Mouse (Mus musculus): Measurements from ENCODE around the gene Arhgef10l. TPM values are rescaled to one million over a fixed set of nuclear protein-coding genes. Genes with fewer than 3 reads are reported as not detected.

Arhgef10l gene
- total RNA-seq, 2 experiments from 2014 or later = 48.8 to 50.8 TPM

GRCm38 (mm10) chr4:140469760-140470452, 195.9 kb downstream of the Arhgef10l start:
- DNase-seq (ENCODE audit: low spot score in 2 of 2) = peak; percentile 64 to 77

- DNase-seq (ENCODE audit: low spot score in 2 of 2) = no peak
These were observed 198.5 kb downstream of the Arhgef10l start for GRCm38 (mm10) chr4:140467254-140467791.

Small RNA genes lying within 50 kb of the gene (microRNA-seq; reads per million reads assigned to microRNA genes)
- 0 reads per million in 2 experiments for gene Gm23045

Other genes starting within 250 kb of the Arhgef10l start
- gene Rcc2, start 34.5 kb upstream of the Arhgef10l start, total RNA-seq (2021) = 10 to 100 TPM; 74.9 to 75.4 TPM
- gene Padi6, start 76.6 kb upstream of the Arhgef10l start, total RNA-seq (2021) = under 1 TPM in 1 of 2 experiments, not detected in 1; 0.17 TPM
- not detected for gene Padi4, start 108.2 kb upstream of the Arhgef10l start, total RNA-seq (2021)
- gene Padi3, start 144.6 kb upstream of the Arhgef10l start, total RNA-seq (2021) = not detected
- not detected for gene Padi1, start 179.8 kb upstream of the Arhgef10l start, total RNA-seq (2021)
- 10 to 100 TPM; 12.0 to 16.8 TPM for gene Padi2, start 240.3 kb upstream of the Arhgef10l start, total RNA-seq (2021)

Measured in layer of hippocampus, postnatal 14 days (tissue).